Mouse (Mus musculus) brain, embryonic 18.5 days (tissue): ENCODE results near the gene Psmd9.

Source experiments
- DNase-seq: peaks from one replicate; pipeline ENCODE4 v3.0.0-alpha.2; 2012; ENCODE audit warnings: low read depth, low spot score

Gene Psmd9

GRCm38 (mm10) chr5:123296972-123297754 lies 128.0 kb downstream of the Psmd9 start:
- DNase-seq, result no peak

DNA sequence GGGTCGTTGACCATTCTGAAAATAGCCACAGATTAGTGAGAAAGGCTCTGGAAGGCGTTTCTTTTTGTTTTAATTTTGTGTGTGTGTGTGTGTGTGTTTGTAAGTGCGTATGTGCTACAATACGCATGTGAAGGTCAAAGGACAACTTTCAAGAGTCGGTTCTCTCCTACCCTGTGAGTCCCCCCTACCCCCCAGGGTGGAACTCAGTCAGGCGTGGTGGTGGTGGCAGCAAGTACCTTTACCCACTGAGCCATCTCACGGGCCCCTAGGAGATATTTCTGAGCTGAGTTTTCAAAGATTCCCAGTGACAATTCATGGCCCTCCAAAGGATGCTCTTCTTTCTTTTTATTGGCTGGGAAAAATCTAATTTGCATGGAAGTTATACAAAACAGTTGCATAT lies 128.6 kb downstream of the Psmd9 start:
- DNase-seq, result no peak

DNA sequence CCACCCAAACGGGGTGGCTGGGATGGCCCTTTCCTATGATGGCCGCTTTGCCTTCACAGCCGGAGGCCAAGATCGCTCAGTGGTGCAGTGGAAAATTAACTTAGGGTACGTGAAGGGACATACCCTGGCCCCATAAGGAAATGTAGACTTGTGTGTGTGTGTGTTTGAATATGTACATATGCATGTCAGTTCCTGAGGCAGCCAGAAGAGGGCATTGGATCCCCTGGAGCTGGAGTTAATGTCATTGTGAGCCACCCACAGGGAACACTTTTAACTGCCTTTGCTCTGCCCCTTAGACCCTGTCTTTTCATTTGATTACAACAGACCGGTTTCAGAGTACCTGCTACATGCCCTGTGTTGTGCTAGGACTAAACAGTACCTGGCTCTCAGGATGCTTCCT lies 129.3 kb downstream of the Psmd9 start:
- DNase-seq, result no peak
